Mouse (Mus musculus): ENCODE measurements around the gene Cort. TPM values are rescaled to one million over a fixed set of nuclear protein-coding genes. Genes with fewer than 3 reads are reported as not detected.

The Cort gene
- polyA plus RNA-seq, 1 experiment from 2014 or later, result 0.39 TPM

GRCm38 (mm10) chr4:149081528-149081927 lies 45.0 kb downstream of the Cort start:
- H3K9me3 ChIP-seq, result no peaks in the 10 kb centered on the region
- peak; percentile 69 for ATAC-seq (ENCODE audit: borderline replicate concordance, extremely low read depth, low FRiP score, low TSS enrichment)
- H3K27me3 ChIP-seq, result no peaks in the 10 kb centered on the region
- H3K4me2 ChIP-seq, result no peak overlapping the region
- no peaks in the 10 kb centered on the region for H3K36me3 ChIP-seq
- H3K27ac ChIP-seq, result 0 out of 2 replicates have a peak overlapping the region, but pooled peaks have one; percentile 17
- peaks cover 12% of the 10 kb centered on the region for H3K4me1 ChIP-seq
- H3K4me3 ChIP-seq, result no peak overlapping the region
- H3K9ac ChIP-seq, result no peak overlapping the region
- 49% methylated on average over 17 of the region's 17 CpGs for WGBS

DNA sequence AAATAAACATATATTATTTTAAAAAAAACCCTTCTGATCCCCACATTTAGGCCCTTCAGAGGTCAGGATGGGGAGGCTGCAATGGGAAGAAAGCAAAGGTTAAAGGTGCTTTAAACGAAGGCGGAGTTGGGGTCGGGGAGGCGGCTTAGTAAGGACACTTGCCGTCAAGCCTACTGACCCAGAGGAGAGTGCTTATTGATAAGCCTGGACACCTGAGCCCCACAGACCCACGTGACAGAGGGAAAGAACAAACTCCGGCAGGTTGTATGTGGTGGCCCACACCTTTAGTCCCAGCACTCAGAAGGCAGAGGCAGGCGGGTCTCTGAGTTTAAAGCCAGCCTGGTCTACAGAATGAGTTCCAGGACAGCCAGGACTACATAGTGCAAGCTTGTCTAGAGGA lies 46.5 kb downstream of the Cort start:
- H3K4me1 ChIP-seq, result peaks cover 22% of the 10 kb centered on the region
- H3K27me3 ChIP-seq, result no peaks in the 10 kb centered on the region
- H3K4me3 ChIP-seq, result no peak overlapping the region
- no peaks in the 10 kb centered on the region for H3K9me3 ChIP-seq
- 77% methylated on average over 8 of the region's 8 CpGs for WGBS
- no peaks in the 10 kb centered on the region for H3K36me3 ChIP-seq
- H3K27ac ChIP-seq, result no peak overlapping the region
- no peak for ATAC-seq (ENCODE audit: borderline replicate concordance, extremely low read depth, low FRiP score, low TSS enrichment)
- no peak overlapping the region for H3K9ac ChIP-seq
- no peak overlapping the region for H3K4me2 ChIP-seq

- Histone ChIP-seq H3K4me3 (no peak overlapping the region), H3K36me3 (no peaks in the 10 kb centered on the region; the same call in 1 of the 2 replicates), H3K4me1 (peaks cover 26% of the 10 kb centered on the region), H3K4me2 (no peak overlapping the region), H3K9me3 (no peaks in the 10 kb centered on the region), H3K9ac (no peak overlapping the region), H3K27ac (no peak overlapping the region), H3K27me3 (no peaks in the 10 kb centered on the region)
- no peak for ATAC-seq (ENCODE audit: borderline replicate concordance, extremely low read depth, low FRiP score, low TSS enrichment)
- WGBS, result 64% methylated on average over 6 of the region's 6 CpGs
These were observed 46.9 kb downstream of the Cort start for GRCm38 (mm10) chr4:149079629-149080028.

GRCm38 (mm10) chr4:149078261-149078660 lies 48.3 kb downstream of the Cort start:
- Histone ChIP-seq H3K27me3 (no peaks in the 10 kb centered on the region), H3K4me2 (no peak overlapping the region), H3K36me3 (no peaks in the 10 kb centered on the region; the same call in 1 of the 2 replicates), H3K9ac (no peak overlapping the region), H3K27ac (no peak overlapping the region), H3K4me1 (peaks cover 34% of the 10 kb centered on the region), H3K4me3 (no peak overlapping the region), H3K9me3 (no peaks in the 10 kb centered on the region)
- WGBS, result 43% methylated on average over 4 of the region's 4 CpGs
- ATAC-seq (ENCODE audit: borderline replicate concordance, extremely low read depth, low FRiP score, low TSS enrichment), result no peak

DNA sequence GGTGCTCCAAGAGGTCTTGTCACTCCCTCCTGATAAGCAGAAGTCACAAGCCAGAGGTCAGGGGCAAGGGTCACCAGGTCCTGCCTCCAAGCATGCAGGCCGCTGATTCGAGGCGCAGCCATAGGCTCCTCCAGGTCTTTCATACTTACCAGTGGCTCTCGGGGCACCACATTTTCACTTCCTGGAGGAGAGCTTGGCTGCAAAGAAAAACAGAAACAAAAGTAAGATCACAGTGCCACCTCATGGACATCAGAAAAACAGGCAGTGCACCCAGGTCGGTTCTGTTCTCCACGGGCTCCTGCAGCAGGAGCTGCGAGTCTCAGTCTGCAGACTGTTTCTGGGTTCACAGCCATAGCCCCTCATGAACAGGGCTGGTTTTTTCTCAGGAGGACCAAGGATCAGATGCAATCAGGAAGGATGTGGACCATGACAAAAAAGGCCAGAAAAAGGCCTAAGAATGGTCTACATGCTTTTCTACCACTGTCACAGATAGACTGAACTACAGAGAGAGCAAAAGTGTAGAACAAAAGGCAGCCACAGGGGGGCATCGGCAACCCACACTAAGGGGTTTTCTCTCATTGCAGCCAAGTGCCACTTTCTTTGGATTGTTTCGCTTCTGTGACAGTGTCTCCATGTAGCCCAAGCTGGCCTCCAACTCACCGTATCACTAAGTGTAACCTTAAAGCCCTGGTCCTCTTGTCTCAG lies 50.5 kb downstream of the Cort start:
- H3K27ac ChIP-seq, result peak overlapping the region; percentile 62
- H3K9ac ChIP-seq, result no peak overlapping the region

GRCm38 (mm10) chr4:149075073-149075472 lies 51.5 kb downstream of the Cort start:
- peak overlapping the region; percentile 77 for H3K27ac ChIP-seq
- no peaks in the 10 kb centered on the region for H3K27me3 ChIP-seq
- peaks cover 36% of the 10 kb centered on the region for H3K4me1 ChIP-seq
- ATAC-seq (ENCODE audit: borderline replicate concordance, extremely low read depth, low FRiP score, low TSS enrichment), result peak; percentile 33; the same call in 1 of the 2 replicates
- H3K4me2 ChIP-seq, result no peak overlapping the region
- no peak overlapping the region for H3K9ac ChIP-seq
- H3K36me3 ChIP-seq, result peaks cover 4% of the 10 kb centered on the region
- no peak overlapping the region for H3K4me3 ChIP-seq
- WGBS, result 74% methylated on average over 13 of the region's 13 CpGs
- H3K9me3 ChIP-seq, result no peaks in the 10 kb centered on the region

More for the DNA sequence above, 50.5 kb downstream of the Cort start:
- Histone ChIP-seq H3K9me3 (no peaks in the 10 kb centered on the region), H3K4me1 (peaks cover 28% of the 10 kb centered on the region), H3K36me3 (peaks cover 4% of the 10 kb centered on the region), H3K4me3 (no peak overlapping the region), H3K4me2 (no peak overlapping the region; the same call in 1 of the 2 replicates), H3K27me3 (no peaks in the 10 kb centered on the region)
- peak; percentile 55; the same call in 1 of the 2 replicates for ATAC-seq (ENCODE audit: borderline replicate concordance, extremely low read depth, low FRiP score, low TSS enrichment)
- WGBS, result 15% methylated on average over 10 of the region's 10 CpGs

Other genes with a start within 250 kb of the Cort start
- 47.0 and 51.1 TPM in 2 replicates for gene Pex14, start 26.9 kb downstream of the Cort start, polyA plus RNA-seq (2015; fragmentation: Nextera tagmentation; extraction: Ambion mirVana)
- gene Dffa, start 22.6 kb downstream of the Cort start, polyA plus RNA-seq (2015; fragmentation: Nextera tagmentation; extraction: Ambion mirVana), result 31.6 and 33.6 TPM in 2 replicates
- 36.2 and 40.7 TPM in 2 replicates for gene Cenps, start 10.9 kb upstream of the Cort start, polyA plus RNA-seq (2015; fragmentation: Nextera tagmentation; extraction: Ambion mirVana)
- gene Pgd, start 40.0 kb upstream of the Cort start, polyA plus RNA-seq (2015; fragmentation: Nextera tagmentation; extraction: Ambion mirVana), result 117 TPM in 2 replicates
- gene Kif1b, start 180.9 kb upstream of the Cort start, polyA plus RNA-seq (2015; fragmentation: Nextera tagmentation; extraction: Ambion mirVana), result 34.4 and 36.5 TPM in 2 replicates

Data from lung, embryonic 15.5 days (tissue).